Mouse (Mus musculus) adrenal gland, postnatal 10 days (tissue): ENCODE measurements around the gene Capn11. TPM values are rescaled to one million over a fixed set of nuclear protein-coding genes. Genes with fewer than 3 reads are reported as not detected.

ENCODE experiments used
- DNase-seq: peaks from one replicate; pipeline ENCODE4 v3.0.0; 2021; ENCODE audit warnings: mixed read lengths
- long read RNA-seq, 2 experiments: library from polyadenylated mRNA; stranded (forward); transcript quantifications; one replicate each; pipeline ENCODE4 v2.0.0; 2021
- total RNA-seq, 2 experiments: library from RNA; stranded (reverse); gene quantifications; 2 replicates each; pipeline ENCODE4 v1.2.3; 2021

Capn11 gene
- under 1 TPM in 1 of 2 experiments, not detected in 1; 0.63 TPM for total RNA-seq
- long read RNA-seq, experiment 1: 0 reads
- long read RNA-seq, experiment 2: 0 reads

- no peak for DNase-seq
Observed at GRCm38 (mm10) chr17:45659225-45659624, at the start of gene Capn11. TSS of gene Capn11 (minus strand) at chr17:45659325.

- DNase-seq: no peak
Observed at GRCm38 (mm10) chr17:45708179-45708578, 49.1 kb upstream of the Capn11 start.

GRCm38 (mm10) chr17:45707376-45707775 is 48.3 kb upstream of the Capn11 start:
- DNase-seq: no peak

- DNase-seq: no peak
Observed at GRCm38 (mm10) chr17:45706796-45707195, 47.7 kb upstream of the Capn11 start.

GRCm38 (mm10) chr17:45703187-45703586 is 44.1 kb upstream of the Capn11 start:
- DNase-seq: no peak

GRCm38 (mm10) chr17:45702254-45702653 is 43.1 kb upstream of the Capn11 start:
- DNase-seq: no peak

- DNase-seq: no peak
Observed at GRCm38 (mm10) chr17:45701236-45701591, 42.1 kb upstream of the Capn11 start.

- DNase-seq: no peak
Observed at GRCm38 (mm10) chr17:45700496-45701235, 41.5 kb upstream of the Capn11 start.

- DNase-seq: no peak
Observed at GRCm38 (mm10) chr17:45699039-45699740, 40.1 kb upstream of the Capn11 start.

GRCm38 (mm10) chr17:45698368-45698767 is 39.2 kb upstream of the Capn11 start:
- no peak for DNase-seq

- DNase-seq: no peak
Observed at GRCm38 (mm10) chr17:45696981-45697380, 37.9 kb upstream of the Capn11 start.

GRCm38 (mm10) chr17:45695227-45696120 is 36.3 kb upstream of the Capn11 start:
- DNase-seq: no peak

- DNase-seq: no peak
Observed at GRCm38 (mm10) chr17:45693812-45694565, 34.9 kb upstream of the Capn11 start.

- DNase-seq: no peak
Observed at GRCm38 (mm10) chr17:45692159-45692558, 33.0 kb upstream of the Capn11 start.

- DNase-seq: no peak
Observed at GRCm38 (mm10) chr17:45690044-45690443, 30.9 kb upstream of the Capn11 start.

- DNase-seq: no peak
Observed at GRCm38 (mm10) chr17:45689120-45689519, 30.0 kb upstream of the Capn11 start.

- DNase-seq: no peak
Observed at GRCm38 (mm10) chr17:45686716-45687115, 27.6 kb upstream of the Capn11 start, which contains the start of gene Tmem63b. TSS of gene Tmem63b (minus strand) at chr17:45686905.

- peak; percentile 96 for DNase-seq
Observed at GRCm38 (mm10) chr17:45686093-45686619, 27.0 kb upstream of the Capn11 start, which contains the start of gene Mrpl14. TSS of gene Mrpl14 (plus strand) at chr17:45686322.

- DNase-seq: peak; percentile 59
Observed at GRCm38 (mm10) chr17:45685171-45686092, 26.3 kb upstream of the Capn11 start.

GRCm38 (mm10) chr17:45684667-45685131 is 25.6 kb upstream of the Capn11 start:
- DNase-seq: no peak
